Mouse (Mus musculus): ENCODE measurements at regions not wholly inside any gene's neighbourhood (a gene's known extent, or its start where the extent isn't known, plus 50 kb on each side); places are given as distances from the start of the nearest gene placed in this dataset.

GRCm38 (mm10) chr1:136717830-136718517 lies 93.3 kb downstream of the Zfp281 start:
- no peak for DNase-seq (ENCODE audit: extremely low spot score, low spot score)

- no peak for DNase-seq (ENCODE audit: extremely low spot score, low spot score)
Observed at GRCm38 (mm10) chr1:136723839-136724443, 99.2 kb downstream of the Zfp281 start.

GRCm38 (mm10) chr1:136725242-136725641 lies 100.5 kb downstream of the Zfp281 start:
- DNase-seq (ENCODE audit: extremely low spot score, low spot score), result no peak

GRCm38 (mm10) chr1:136726145-136726935 lies 101.6 kb downstream of the Zfp281 start:
- no peak for DNase-seq (ENCODE audit: extremely low spot score, low spot score)

GRCm38 (mm10) chr1:136727868-136728631 lies 103.3 kb downstream of the Zfp281 start:
- DNase-seq (ENCODE audit: extremely low spot score, low spot score), result no peak

- DNase-seq (ENCODE audit: extremely low spot score, low spot score), result no peak
Observed at GRCm38 (mm10) chr1:136728632-136728944, 103.9 kb downstream of the Zfp281 start.

- DNase-seq (ENCODE audit: extremely low spot score, low spot score), result no peak
Observed at GRCm38 (mm10) chr1:136730638-136731037, 105.9 kb downstream of the Zfp281 start.

GRCm38 (mm10) chr1:136738030-136738429 lies 113.3 kb downstream of the Zfp281 start:
- DNase-seq (ENCODE audit: extremely low spot score, low spot score), result no peak

GRCm38 (mm10) chr1:136739486-136739885 lies 114.8 kb downstream of the Zfp281 start:
- DNase-seq (ENCODE audit: extremely low spot score, low spot score), result no peak

- no peak for DNase-seq (ENCODE audit: extremely low spot score, low spot score)
Observed at GRCm38 (mm10) chr1:136741061-136741460, 116.4 kb downstream of the Zfp281 start.

- DNase-seq (ENCODE audit: extremely low spot score, low spot score), result peak; percentile 34
Observed at GRCm38 (mm10) chr1:136749188-136749587, 124.5 kb downstream of the Zfp281 start.

- DNase-seq (ENCODE audit: extremely low spot score, low spot score), result no peak
Observed at GRCm38 (mm10) chr1:136751464-136752191, 126.9 kb downstream of the Zfp281 start.

- no peak for DNase-seq (ENCODE audit: extremely low spot score, low spot score)
Observed at GRCm38 (mm10) chr1:136754286-136754685, 129.6 kb downstream of the Zfp281 start.

GRCm38 (mm10) chr1:136758730-136759129 lies 134.0 kb downstream of the Zfp281 start:
- no peak for DNase-seq (ENCODE audit: extremely low spot score, low spot score)

GRCm38 (mm10) chr1:136759164-136759563 lies 134.5 kb downstream of the Zfp281 start:
- DNase-seq (ENCODE audit: extremely low spot score, low spot score), result no peak

GRCm38 (mm10) chr1:136761467-136761866 lies 136.8 kb downstream of the Zfp281 start:
- no peak for DNase-seq (ENCODE audit: extremely low spot score, low spot score)

- peak; percentile 53 for DNase-seq (ENCODE audit: extremely low spot score, low spot score)
Observed at GRCm38 (mm10) chr1:136768969-136769401, 144.3 kb downstream of the Zfp281 start.

- DNase-seq (ENCODE audit: extremely low spot score, low spot score), result no peak
Observed at GRCm38 (mm10) chr1:136773743-136774142, 149.0 kb downstream of the Zfp281 start.

GRCm38 (mm10) chr1:136776211-136776610 lies 151.5 kb downstream of the Zfp281 start:
- DNase-seq (ENCODE audit: extremely low spot score, low spot score), result no peak

- DNase-seq (ENCODE audit: extremely low spot score, low spot score), result peak; percentile 63
Observed at GRCm38 (mm10) chr1:136777263-136777980, 152.7 kb downstream of the Zfp281 start.
